Mouse (Mus musculus) adrenal gland, adult 18-20 months (tissue): ENCODE results near the gene Psme1. TPM values are rescaled to one million over a fixed set of nuclear protein-coding genes. Genes with fewer than 3 reads are reported as not detected.
A peak's percentile ranks its signal among the peaks of the same experiment; 100 is the strongest.

Source experiments
- DNase-seq, 2 experiments: peaks; one replicate each; pipeline ENCODE4 v3.0.0; 2021 to 2022; ENCODE audit warnings: low spot score in 2 of 2
- total RNA-seq, 2 experiments: library from RNA; stranded (reverse); gene quantifications; 1 replicate in 1 of 2; 2 replicates in 1 of 2; pipeline ENCODE4 v1.2.3; 2021

Gene Psme1
- total RNA-seq, 2 experiments from 2014 or later = 231 to 367 TPM

DNA sequence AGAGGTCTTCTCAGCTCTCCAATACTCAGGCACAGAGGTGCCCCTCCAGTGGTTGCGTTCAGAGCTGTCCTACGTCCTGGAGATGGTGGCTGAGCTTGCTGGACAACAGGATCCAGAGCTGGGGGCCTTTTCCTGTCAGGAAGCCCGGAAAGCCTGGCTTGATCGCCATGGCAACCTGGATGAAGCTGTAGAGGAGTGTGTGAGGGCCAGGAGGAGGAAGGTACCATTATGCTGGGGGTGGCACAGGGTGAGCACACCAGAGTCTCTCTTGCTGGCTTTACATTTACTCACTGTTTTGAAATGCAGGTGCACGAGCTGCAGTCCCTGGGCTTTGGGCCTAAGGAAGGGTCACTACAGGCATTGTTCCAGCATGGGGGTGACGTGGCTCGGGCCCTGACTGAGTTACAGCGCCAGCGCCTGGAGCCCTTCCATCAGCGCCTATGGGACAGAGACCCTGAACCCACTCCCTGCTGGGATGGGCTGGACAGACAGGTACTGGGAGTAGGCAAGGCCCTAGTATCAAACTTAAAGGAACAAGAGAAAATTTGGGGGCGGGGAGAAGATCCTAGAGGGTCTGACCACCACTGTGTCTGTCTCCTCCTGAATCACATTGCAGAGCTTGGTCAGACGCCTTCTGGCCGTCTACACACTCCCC is 18.2 kb downstream of the Psme1 start:
- no peak for DNase-seq

DNA sequence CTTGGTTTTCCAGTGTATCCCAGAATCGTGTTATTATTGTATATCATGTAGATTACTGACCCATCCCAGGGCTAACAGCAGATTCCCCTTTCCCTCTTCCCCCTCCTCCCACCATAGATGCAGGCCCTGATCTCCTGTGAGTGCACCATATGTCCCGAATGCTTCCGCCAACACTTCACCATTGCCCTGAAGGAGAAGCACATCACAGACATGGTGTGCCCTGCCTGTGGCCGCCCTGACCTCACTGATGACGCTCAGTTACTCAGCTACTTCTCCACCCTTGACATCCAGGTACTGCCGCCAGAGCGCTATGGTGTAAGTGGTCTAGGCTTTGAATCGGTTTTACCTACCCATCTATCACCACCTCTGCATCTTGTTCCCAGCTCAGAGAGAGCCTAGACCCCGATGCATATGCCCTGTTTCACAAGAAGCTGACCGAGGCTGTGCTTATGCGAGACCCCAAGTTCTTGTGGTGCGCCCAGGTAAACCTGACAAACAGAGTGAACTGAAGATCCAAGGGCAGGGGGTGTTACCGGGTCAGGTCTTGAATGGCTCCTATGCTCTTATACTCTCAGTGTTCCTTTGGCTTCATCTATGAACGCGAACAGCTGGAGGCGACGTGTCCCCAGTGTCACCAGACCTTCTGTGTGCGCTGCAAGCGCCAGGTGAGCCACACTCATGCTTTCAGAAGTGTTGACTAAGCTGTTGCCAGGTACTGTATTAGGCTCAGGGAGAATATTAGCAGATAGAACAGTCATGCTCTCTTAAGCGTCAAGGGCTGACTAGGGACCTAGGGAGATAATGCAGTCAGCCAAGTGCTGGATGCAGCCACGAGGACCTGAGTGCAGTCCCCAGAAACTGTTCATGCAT is 20.8 kb downstream of the Psme1 start:
- no peak for DNase-seq

GRCm38 (mm10) chr14:55603271-55603632 is 25.3 kb downstream of the Psme1 start, which contains the start of gene Irf9:
Irf9 (plus strand) TSS chr14:55603571.
- no peak for DNase-seq

DNA sequence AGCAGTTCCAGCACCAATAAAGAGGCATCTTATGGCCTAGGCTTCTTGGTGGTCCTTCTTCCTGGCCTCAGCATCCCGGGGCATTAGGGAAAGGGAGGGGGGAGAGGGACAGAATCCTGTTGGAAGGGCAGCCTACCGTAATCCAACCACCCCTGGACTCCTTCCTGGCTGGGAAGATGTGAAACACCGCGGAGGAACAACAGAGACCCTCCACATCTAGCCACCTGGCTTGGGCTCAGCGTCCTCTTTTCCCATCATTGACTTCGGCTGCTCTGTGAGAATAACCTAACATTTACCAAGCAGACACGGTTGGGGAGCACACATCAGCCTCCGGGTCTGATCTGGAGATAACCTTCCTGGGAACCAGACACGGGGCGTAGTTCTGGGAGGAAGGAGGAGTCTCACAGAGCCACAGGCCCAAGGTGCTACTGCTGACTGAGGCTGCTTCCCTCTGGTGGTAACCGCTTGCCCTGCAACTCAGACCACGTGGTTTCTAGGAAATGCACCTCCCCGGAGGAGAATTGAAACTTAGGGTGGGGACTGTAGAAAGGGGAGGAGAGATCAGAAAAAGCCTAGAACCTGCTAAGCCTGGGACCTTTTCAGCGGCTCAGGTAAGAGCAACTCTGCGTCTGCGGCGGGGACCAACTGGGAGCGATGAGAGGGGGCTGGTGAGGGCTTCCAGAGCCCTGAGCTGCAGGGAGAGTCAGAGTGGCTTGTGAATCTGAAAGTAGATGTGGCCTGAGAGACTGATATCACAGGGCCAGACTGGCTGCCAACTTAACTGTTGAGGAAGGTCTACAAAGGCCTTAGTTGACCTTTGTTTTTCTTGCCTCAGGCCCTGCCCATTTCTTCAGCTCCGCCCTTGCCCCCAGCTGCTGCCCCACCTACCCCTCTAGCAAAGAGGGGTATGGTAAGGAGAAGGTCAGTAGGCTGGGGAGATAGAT is 26.0 kb downstream of the Psme1 start:
- peak; percentile 86 for DNase-seq

DNA sequence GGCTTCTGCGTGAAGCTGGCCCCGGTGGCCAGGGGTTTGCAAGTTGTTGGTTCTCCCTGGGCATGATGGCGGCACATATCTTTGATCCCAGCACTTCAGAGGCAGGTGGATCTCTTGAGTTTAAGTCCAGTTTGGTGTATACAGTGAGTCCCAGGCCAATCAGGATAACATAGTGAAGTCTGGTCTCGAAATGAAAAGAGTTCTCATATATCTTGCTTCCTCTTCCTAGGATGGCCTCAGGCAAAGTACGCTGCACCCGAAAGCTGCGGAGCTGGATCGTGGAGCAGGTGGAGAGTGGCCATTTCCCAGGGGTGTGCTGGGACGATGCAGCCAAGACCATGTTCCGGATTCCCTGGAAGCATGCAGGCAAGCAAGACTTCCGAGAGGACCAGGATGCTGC is 26.9 kb downstream of the Psme1 start:
- no peak for DNase-seq

- DNase-seq = no peak
Measured at GRCm38 (mm10) chr14:55605743-55606459, 28.0 kb downstream of the Psme1 start.

DNA sequence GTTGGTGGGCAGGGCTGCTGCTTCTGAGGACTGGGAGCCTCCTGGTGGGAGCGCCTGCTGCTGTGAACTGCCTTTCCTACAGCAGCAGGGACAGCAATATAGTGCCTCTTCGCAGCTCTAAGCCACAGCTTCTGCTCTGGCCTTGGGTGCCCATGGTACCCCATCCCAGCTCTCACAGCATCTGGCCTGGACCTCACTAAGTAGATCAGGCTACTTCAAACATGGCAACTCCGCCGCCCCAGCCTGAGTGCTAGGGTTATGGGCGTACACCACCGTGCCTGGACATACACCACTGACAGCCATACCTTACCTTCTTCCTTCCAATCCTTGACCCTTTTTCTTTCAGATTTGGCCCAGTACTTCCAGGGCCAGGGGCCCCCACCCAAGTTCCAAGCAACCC is 30.4 kb downstream of the Psme1 start:
- no peak for DNase-seq

DNA sequence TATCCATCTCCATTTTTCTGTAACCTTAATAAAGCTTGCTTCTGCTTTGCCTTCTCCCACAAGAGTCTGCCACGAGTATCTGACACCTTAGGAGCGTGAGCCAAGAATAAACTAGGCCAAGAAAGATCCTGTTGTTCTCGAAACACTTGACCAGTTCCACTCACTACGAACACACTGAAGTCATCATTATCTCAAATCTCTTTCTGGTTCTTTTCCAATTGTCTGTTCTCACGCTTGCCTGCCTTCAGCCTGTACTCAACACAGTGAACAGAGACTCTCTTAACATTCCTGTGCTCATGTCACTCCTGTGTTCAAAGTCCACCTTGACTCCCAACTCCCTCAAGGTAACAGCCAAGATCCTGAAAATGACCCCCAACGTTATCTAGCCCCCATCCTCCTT is 35.4 kb downstream of the Psme1 start:
- DNase-seq = no peak

GRCm38 (mm10) chr14:55614565-55615178 is 36.7 kb downstream of the Psme1 start:
- no peak for DNase-seq

DNA sequence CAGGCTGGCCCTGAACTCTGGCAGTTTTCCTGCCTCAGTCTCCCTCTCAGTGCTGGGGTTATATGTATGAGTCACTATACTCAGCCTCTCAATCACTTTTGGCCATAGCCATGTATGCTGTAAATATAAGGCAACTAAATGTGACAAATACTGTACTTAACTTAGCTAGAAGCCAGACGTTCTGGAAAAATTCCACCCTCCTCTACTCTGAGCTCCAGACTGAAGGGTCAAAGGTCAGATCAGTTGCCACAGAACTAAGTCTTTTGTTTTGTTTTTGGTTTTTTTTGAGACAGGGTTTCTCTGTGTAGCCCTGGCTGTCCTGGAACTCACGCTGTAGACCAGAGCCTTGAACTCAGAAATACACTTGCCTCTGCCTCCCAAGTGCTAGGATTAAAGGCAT is 38.0 kb downstream of the Psme1 start:
- DNase-seq = no peak

GRCm38 (mm10) chr14:55616844-55617243 is 38.9 kb downstream of the Psme1 start:
- DNase-seq = no peak

DNA sequence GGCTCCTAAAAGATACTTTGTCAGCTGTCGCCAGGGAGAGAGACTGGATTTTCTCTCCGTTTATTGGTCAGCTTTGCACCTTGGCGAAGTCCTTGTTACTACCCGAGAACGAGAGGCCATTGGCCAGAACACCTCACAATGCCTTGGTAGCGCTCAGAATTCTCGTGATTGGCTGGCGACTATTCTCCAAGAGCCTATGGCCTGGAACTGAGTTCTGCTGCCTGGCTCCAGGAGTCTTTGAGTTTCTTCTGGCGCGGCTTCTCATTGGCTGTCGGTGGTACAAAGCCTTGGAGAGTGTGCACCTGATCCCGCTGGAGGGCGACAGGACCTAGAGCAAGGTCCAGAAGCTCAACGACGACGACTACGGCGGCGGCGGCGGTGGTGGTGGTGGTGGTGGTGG is 39.9 kb downstream of the Psme1 start, which contains the start of gene Rec8:
Gene Rec8 (plus strand): TSS at position 216 of the 400 bp plus-strand sequence.
- DNase-seq = no peak

- no peak for DNase-seq
Measured at GRCm38 (mm10) chr14:55618486-55619195, 40.7 kb downstream of the Psme1 start.

DNA sequence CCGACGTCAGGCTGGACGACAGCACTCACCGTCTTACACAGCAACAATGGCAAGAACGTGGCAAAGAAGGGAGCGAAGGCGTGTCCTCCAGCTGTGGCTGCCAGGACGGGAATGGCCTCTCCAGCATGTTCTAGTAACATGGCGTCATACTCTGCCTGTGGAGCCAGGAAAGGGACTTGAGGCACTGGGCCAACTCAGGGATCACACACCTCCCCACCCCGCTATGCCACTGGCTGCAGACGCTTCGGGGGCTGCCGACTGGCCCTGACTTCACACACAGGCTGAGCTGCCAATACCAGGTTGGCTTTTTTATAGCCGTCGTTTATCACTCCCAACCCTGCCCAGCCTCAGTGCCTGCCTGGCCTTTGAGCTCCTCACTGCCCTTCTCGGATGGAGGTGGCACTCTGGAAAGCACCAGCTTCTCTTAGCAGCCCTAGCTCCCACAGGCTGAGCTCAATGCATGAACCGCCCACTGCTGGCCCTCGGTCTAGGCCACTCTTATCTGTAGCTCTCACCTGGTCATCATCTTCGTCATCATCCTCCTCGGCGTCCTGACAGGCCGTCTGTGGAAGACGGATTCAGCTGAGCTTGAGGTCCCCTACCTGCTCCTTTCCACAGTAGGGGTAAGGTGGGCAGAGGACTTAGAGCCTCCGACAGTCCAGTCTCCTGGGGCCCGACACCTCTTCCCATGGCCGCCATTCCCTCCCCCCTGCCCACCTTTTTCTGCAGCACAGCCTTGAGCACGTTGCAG is 50.3 kb downstream of the Psme1 start:
- DNase-seq = no peak

DNA sequence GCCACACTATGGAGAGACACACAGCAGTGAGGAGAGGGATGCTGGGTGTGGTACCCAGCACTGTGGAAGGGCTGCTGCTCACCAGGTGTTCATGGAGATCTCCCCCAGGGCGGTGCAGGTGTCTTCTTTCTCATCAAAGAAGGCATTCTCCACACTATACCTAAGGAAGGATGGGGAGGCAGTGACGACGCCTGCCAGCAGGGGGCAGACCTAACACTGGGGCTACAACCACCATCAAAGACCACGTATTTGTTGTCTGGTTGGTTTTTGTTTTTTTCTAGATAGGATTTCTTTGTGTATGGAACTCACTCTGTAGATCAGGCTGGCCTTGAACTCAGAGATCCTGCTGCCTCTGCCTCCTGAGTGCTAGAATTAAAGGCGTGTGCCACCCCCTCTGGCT is 51.4 kb downstream of the Psme1 start:
- DNase-seq = peak; percentile 52 to 73
